Comparison of ENCODE assay signal across 9 mouse cellular contexts in genomic region chr13:56112496-56112895, GRCm38 (mm10). TPM values are rescaled to one million over a fixed set of nuclear protein-coding genes. Genes with fewer than 3 reads are reported as not detected.
DNase-seq lines count a peak whose midpoint lies in the region; ATAC-seq and TF ChIP-seq lines count a peak whose summit lies in the region.
"Had no signal": no experiment of that assay in that cellular context is flagged by ENCODE, and none has a peak within 500 bp of the region (broad histone marks: within the 10 kb centered on the region; RNA-seq: fewer than 3 reads in every experiment).

No protein-coding gene starts in this region.

- H3K4me2 ChIP-seq in hindbrain, embryonic 14.5 days (replicated peaks) = no peak overlapping the region
- no peak overlapping the region for H3K4me2 ChIP-seq in intestine, postnatal 0 days (replicated peaks; ENCODE audit: low read depth)

- H3K27ac ChIP-seq in hindbrain, embryonic 10.5 days = no peak overlapping the region
- no peak overlapping the region for H3K27ac ChIP-seq in hindbrain, embryonic 14.5 days
- H3K27ac ChIP-seq in intestine, postnatal 0 days (ENCODE audit: low read depth, low read length) = no peak overlapping the region

- WGBS in hindbrain, embryonic 10.5 days = 40% methylated on average over 4 of the region's 4 CpGs
- 29% methylated on average over 4 of the region's 4 CpGs for WGBS in hindbrain, embryonic 14.5 days
- 39% methylated on average over 4 of the region's 4 CpGs for WGBS in intestine, postnatal 0 days

- H3K27me3 ChIP-seq in hindbrain, embryonic 10.5 days (ENCODE audit: insufficient read depth, poor library complexity, severe bottlenecking) = no peaks in the 10 kb centered on the region
- H3K27me3 ChIP-seq in hindbrain, embryonic 14.5 days (ENCODE audit: control insufficient read depth, insufficient read depth, low read length) = no peaks in the 10 kb centered on the region
- H3K27me3 ChIP-seq in intestine, postnatal 0 days (replicated peaks; ENCODE audit: control insufficient read depth, insufficient read depth, low read length) = no peaks in the 10 kb centered on the region
- H3K27me3 ChIP-seq: Patski had no signal

- peak; percentile 31 for TF ChIP-seq CTCF in intestine, postnatal 0 days (IDR thresholded peaks at IDR 0.05; ENCODE audit: low read depth)

- ATAC-seq in hindbrain, embryonic 14.5 days (ENCODE audit: low FRiP score) = no peak
- ATAC-seq in intestine, postnatal 0 days = no peak
- ATAC-seq: Patski had no signal

- peak; percentile 24 for DNase-seq in hindbrain, embryonic 10.5 days (ENCODE audit: low spot score)
- DNase-seq in hindbrain, embryonic 14.5 days (ENCODE audit: low spot score) = no peak
- DNase-seq in thymus, postnatal 4 days = peak; percentile 44
- DNase-seq in thymus, postnatal 36 days = no peak
- no peak for DNase-seq in spleen, adult 12 weeks (ENCODE audit: low spot score)
- no peak for DNase-seq in adrenal gland, postnatal 25 days
- no peak for DNase-seq in cerebellum, postnatal 14 days

- H3K36me3 ChIP-seq in hindbrain, embryonic 10.5 days = peaks cover 96% of the 10 kb centered on the region
- 0 out of 2 replicates have a peak, but pooled peaks cover 7% of the 10 kb centered on the region for H3K36me3 ChIP-seq in hindbrain, embryonic 14.5 days (replicated peaks; ENCODE audit: control insufficient read depth, insufficient read depth)
- H3K36me3 ChIP-seq in intestine, postnatal 0 days (ENCODE audit: control insufficient read depth, insufficient read depth) = peaks cover 15% of the 10 kb centered on the region; the same call in 1 of the 2 replicates

- H3K9ac ChIP-seq in hindbrain, embryonic 14.5 days = no peak overlapping the region
- no peak overlapping the region for H3K9ac ChIP-seq in intestine, postnatal 0 days (ENCODE audit: low read depth, low read length)

- no peaks in the 10 kb centered on the region for H3K9me3 ChIP-seq in hindbrain, embryonic 10.5 days
- H3K9me3 ChIP-seq in hindbrain, embryonic 14.5 days (ENCODE audit: control insufficient read depth, low read length) = no peaks in the 10 kb centered on the region
- H3K9me3 ChIP-seq in intestine, postnatal 0 days (ENCODE audit: control insufficient read depth) = no peaks in the 10 kb centered on the region

- H3K4me1 ChIP-seq in hindbrain, embryonic 10.5 days (replicated peaks) = peaks cover 57% of the 10 kb centered on the region
- peaks cover 36% of the 10 kb centered on the region for H3K4me1 ChIP-seq in hindbrain, embryonic 14.5 days (replicated peaks; ENCODE audit: control insufficient read depth, insufficient read depth, low read length)
- peaks cover 23% of the 10 kb centered on the region for H3K4me1 ChIP-seq in intestine, postnatal 0 days (replicated peaks; ENCODE audit: control insufficient read depth, insufficient read depth, low read length)

- H3K4me3 ChIP-seq in hindbrain, embryonic 10.5 days = no peak overlapping the region
- H3K4me3 ChIP-seq in hindbrain, embryonic 14.5 days (replicated peaks; ENCODE audit: low read length) = no peak overlapping the region
- no peak overlapping the region for H3K4me3 ChIP-seq in intestine, postnatal 0 days (ENCODE audit: low read depth, low read length)

RNA-seq across cellular contexts. Expression of gene H2afy, which starts 23.7 kb away (rescaled TPM):
- polyA plus RNA-seq in hindbrain, embryonic 10.5 days (2016; fragmentation: Nextera tagmentation; extraction: Ambion mirVana) = 494 and 510 TPM in 2 replicates
- 287 and 316 TPM in 2 replicates for polyA plus RNA-seq in hindbrain, embryonic 14.5 days (2014; fragmentation: Nextera tagmentation; extraction: Ambion mirVana)
- 132 and 138 TPM in 2 replicates for polyA plus RNA-seq in intestine, postnatal 0 days (2015; fragmentation: Nextera tagmentation; extraction: Ambion mirVana)
- 128 and 133 TPM in 2 replicates for total RNA-seq in adrenal gland, postnatal 25 days (2021)

Comparison
In these comparisons a context has a peak if more than half of its experiments do, and no peak if none do; other contexts are left out.
1. DNase-seq: peak in hindbrain, embryonic 10.5 days (single experiment) and thymus, postnatal 4 days (single experiment); none in hindbrain, embryonic 14.5 days (single experiment), thymus, postnatal 36 days (0 of 2), spleen, adult 12 weeks (single experiment), adrenal gland, postnatal 25 days (single experiment) and cerebellum, postnatal 14 days (0 of 2).